ENCODE assay signal across 11 mouse cellular contexts in genomic region chr15:25633674-25634340, GRCm38 (mm10). TPM values are rescaled to one million over a fixed set of nuclear protein-coding genes. Genes with fewer than 3 reads are reported as not detected.
DNase-seq lines count a peak whose midpoint lies in the region; ATAC-seq lines count a peak whose summit lies in the region.
"Had no signal": no experiment of that assay in that cellular context is flagged by ENCODE, and none has a peak within 500 bp of the region (broad histone marks: within the 10 kb centered on the region; RNA-seq: fewer than 3 reads in every experiment).

No protein-coding gene starts in this region.

- H3K36me3 ChIP-seq in liver, embryonic 16.5 days (ENCODE audit: control insufficient read depth, insufficient read depth), result no peaks in the 10 kb centered on the region
- H3K36me3 ChIP-seq: embryonic facial prominence, embryonic 13.5 days; hindbrain, embryonic 15.5 days had no signal

- H3K9ac ChIP-seq in liver, embryonic 16.5 days (ENCODE audit: low read depth, low read length), result no peak overlapping the region
- H3K9ac ChIP-seq: embryonic facial prominence, embryonic 13.5 days; hindbrain, embryonic 15.5 days had no signal

- no peaks in the 10 kb centered on the region for H3K9me3 ChIP-seq in liver, embryonic 16.5 days (replicated peaks; ENCODE audit: control insufficient read depth, low read length)
- H3K9me3 ChIP-seq: embryonic facial prominence, embryonic 13.5 days; hindbrain, embryonic 15.5 days had no signal

- no peaks in the 10 kb centered on the region for H3K27me3 ChIP-seq in liver, embryonic 16.5 days (ENCODE audit: control insufficient read depth, insufficient read depth, low read depth, low read length)
- H3K27me3 ChIP-seq: embryonic facial prominence, embryonic 13.5 days; hindbrain, embryonic 15.5 days had no signal

- H3K27ac ChIP-seq in liver, embryonic 16.5 days (ENCODE audit: low read length), result no peak overlapping the region
- H3K27ac ChIP-seq: embryonic facial prominence, embryonic 13.5 days; hindbrain, embryonic 15.5 days had no signal

- peaks cover 14% of the 10 kb centered on the region for H3K4me1 ChIP-seq in liver, embryonic 16.5 days (ENCODE audit: control insufficient read depth, low read depth, low read length)

- H3K4me2 ChIP-seq in liver, embryonic 16.5 days (ENCODE audit: low read depth, low read length), result no peak overlapping the region
- H3K4me2 ChIP-seq: embryonic facial prominence, embryonic 13.5 days; hindbrain, embryonic 15.5 days had no signal

- H3K4me3 ChIP-seq in liver, embryonic 16.5 days (ENCODE audit: low read depth, low read length), result no peak overlapping the region
- H3K4me3 ChIP-seq: embryonic facial prominence, embryonic 13.5 days; hindbrain, embryonic 15.5 days had no signal

- 72% methylated on average over 13 of the region's 13 CpGs for WGBS in liver, embryonic 16.5 days (ENCODE audit: insufficient replicate concordance)

- DNase-seq in gastrocnemius, postnatal 10 days, result peak; percentile 45
- DNase-seq in gastrocnemius, adult 8-10 months (ENCODE audit: low spot score in 2 of 2), result no peak
- DNase-seq in urinary bladder, postnatal 25 days (ENCODE audit: low spot score), result peak; percentile 33
- no peak for DNase-seq in urinary bladder, adult 2 months (ENCODE audit: low spot score)
- DNase-seq in yolk sac, embryonic 10.5 days (ENCODE audit: low spot score), result peak; percentile 33
- no peak for DNase-seq in layer of hippocampus, adult 9-10 months (ENCODE audit: low spot score)
- DNase-seq in embryo, embryonic 11 days, result no peak

- peak; percentile 51 for ATAC-seq in liver, embryonic 16.5 days (ENCODE audit: low read depth)
- ATAC-seq: midbrain, embryonic 16.5 days had no signal

RNA-seq across cellular contexts. Expression of gene Myo10, which starts 11.5 kb away (rescaled TPM):
- 10 to 100 TPM; 63.8 to 70.8 TPM for total RNA-seq in gastrocnemius, postnatal 10 days (2021)
- total RNA-seq in gastrocnemius, adult 8-10 months (2022), result 10 to 100 TPM; 50.1 to 61.3 (median 55.3) TPM
- 24.8 and 26.0 TPM in 2 replicates for polyA plus RNA-seq in urinary bladder, adult 2 months (2012; rRNA removed)
- polyA plus RNA-seq in liver, embryonic 16.5 days (2015; fragmentation: Nextera tagmentation; extraction: Ambion mirVana), result 3.4 and 4.5 TPM in 2 replicates

Comparison
In these comparisons a context has a peak if more than half of its experiments do, and no peak if none do; other contexts are left out.
1. DNase-seq: peak in gastrocnemius, postnatal 10 days (single experiment), urinary bladder, postnatal 25 days (single experiment) and yolk sac, embryonic 10.5 days (single experiment); none in gastrocnemius, adult 8-10 months (0 of 2), urinary bladder, adult 2 months (single experiment), layer of hippocampus, adult 9-10 months (single experiment) and embryo, embryonic 11 days (single experiment).